Mouse (Mus musculus) activated CD4-positive, CD25-positive, alpha-beta regulatory T cell, adult 4 months (primary cell): ENCODE measurements around the gene Dhrs4. TPM values are rescaled to one million over a fixed set of nuclear protein-coding genes. Genes with fewer than 3 reads are reported as not detected.

Experiments used
- ATAC-seq: one replicate; pipeline ENCODE4 v1.8.0; 2017
- polyA plus RNA-seq, 2 experiments: library from polyadenylated mRNA; unstranded; fragments of 100-300 nt; shearing (Covaris generic); gene quantifications; one replicate each; pipeline ENCODE4 v1.2.1; 2017

Gene Dhrs4
- polyA plus RNA-seq, 2 experiments from 2014 or later, result 39.2 to 42.2 TPM

GRCm38 (mm10) chr14:55536116-55536745 is 57.7 kb downstream of the Dhrs4 start:
- ATAC-seq, result no peak

Other genes with a start within 250 kb of the Dhrs4 start
- not detected for gene Carmil3, start 11.9 kb downstream of the Dhrs4 start, polyA plus RNA-seq
- not detected for gene Cpne6, start 31.7 kb downstream of the Dhrs4 start, polyA plus RNA-seq
- under 1 TPM in 1 of 2 experiments, not detected in 1; 0.07 TPM for gene Nrl, start 46.2 kb downstream of the Dhrs4 start, polyA plus RNA-seq
- gene Pck2, start 61.5 kb downstream of the Dhrs4 start, polyA plus RNA-seq, result 10 to 100 TPM; 23.6 to 33.4 TPM
- 10 to 100 TPM; 95.9 to 97.4 TPM for gene Dcaf11, start 81.2 kb downstream of the Dhrs4 start, polyA plus RNA-seq
- gene A730061H03Rik, start 81.6 kb downstream of the Dhrs4 start, polyA plus RNA-seq, result not detected
- gene Fitm1, start 96.9 kb downstream of the Dhrs4 start, polyA plus RNA-seq, result not detected
- gene Psme1, start 99.4 kb downstream of the Dhrs4 start, polyA plus RNA-seq, result 100 to 1,000 TPM; 700 to 830 TPM
- 10 to 100 TPM; 25.2 to 28.6 TPM for gene Emc9, start 106.5 kb downstream of the Dhrs4 start, polyA plus RNA-seq
- gene Psme2, start 112.4 kb downstream of the Dhrs4 start, polyA plus RNA-seq, result 100 to 1,000 TPM; 980 to 996 TPM
- 10 to 100 TPM; 32.6 to 33.3 TPM for gene Rnf31, start 113.0 kb downstream of the Dhrs4 start, polyA plus RNA-seq
- gene Irf9, start 124.8 kb downstream of the Dhrs4 start, polyA plus RNA-seq, result 100 to 1,000 TPM; 129 to 164 TPM
- gene Rec8, start 139.3 kb downstream of the Dhrs4 start, polyA plus RNA-seq, result 1 to 10 TPM; 1.3 to 1.9 TPM
- gene Ipo4, start 157.2 kb downstream of the Dhrs4 start, polyA plus RNA-seq, result 10 to 100 TPM; 29.2 to 30.6 TPM
- not detected for gene Gm49378, start 159.1 kb downstream of the Dhrs4 start, polyA plus RNA-seq
- gene Tm9sf1, start 165.0 kb downstream of the Dhrs4 start, polyA plus RNA-seq, result 10 to 100 TPM; 38.8 to 49.2 TPM
- 1 to 10 TPM in 1 of 2 experiments, under 1 TPM in 1; 0.57 to 2.1 TPM for gene Tssk4, start 171.4 kb downstream of the Dhrs4 start, polyA plus RNA-seq
- gene Mdp1, start 181.8 kb downstream of the Dhrs4 start, polyA plus RNA-seq, result 10 to 100 TPM; 87.8 to 88.5 TPM
- 10 to 100 TPM; 23.7 to 25.9 TPM for gene Gmpr2, start 193.2 kb downstream of the Dhrs4 start, polyA plus RNA-seq
- gene Nedd8, start 193.4 kb downstream of the Dhrs4 start, polyA plus RNA-seq, result 100 to 1,000 TPM; 361 to 408 TPM
- gene Tinf2, start 203.1 kb downstream of the Dhrs4 start, polyA plus RNA-seq, result 10 to 100 TPM; 23.4 to 28.3 TPM
- not detected for gene Tgm1, start 235.2 kb downstream of the Dhrs4 start, polyA plus RNA-seq
- gene Rabggta, start 243.5 kb downstream of the Dhrs4 start, polyA plus RNA-seq, result 10 to 100 TPM; 53.3 to 60.8 TPM